Mouse (Mus musculus) C2C12 (cell line): Measurements from ENCODE around the gene Pard3.

Source experiments
- CEBPB ChIP-seq: IDR thresholded peaks from one replicate; pipeline ENCODE4 v1.6.1; 2011; ENCODE audit warnings: low read depth, mild to moderate bottlenecking, control low read depth, moderate library complexity
- CTCF ChIP-seq: IDR thresholded peaks from one replicate; pipeline ENCODE4 v1.5.1; 2011; ENCODE audit not compliant: control insufficient read depth, insufficient read depth, insufficient read length
- FOSL1 ChIP-seq: IDR thresholded peaks from one replicate; pipeline ENCODE4 v1.8.0; 2011; ENCODE audit warnings: mild to moderate bottlenecking, low read length; ENCODE audit not compliant: poor library complexity, insufficient read depth, severe bottlenecking
- MAX ChIP-seq: IDR thresholded peaks from one replicate; pipeline ENCODE4 v1.6.1; 2011; ENCODE audit warnings: mild to moderate bottlenecking, control low read depth
- MYOG ChIP-seq: IDR thresholded peaks from one replicate; pipeline ENCODE4 v1.6.1; 2011; ENCODE audit not compliant: control insufficient read depth, insufficient read length; ENCODE audit errors: extremely low read depth
- USF1 ChIP-seq: IDR thresholded peaks from one replicate; pipeline ENCODE4 v1.6.1; 2011; ENCODE audit warnings: low read depth, mild to moderate bottlenecking, control low read depth, moderate library complexity

DNA sequence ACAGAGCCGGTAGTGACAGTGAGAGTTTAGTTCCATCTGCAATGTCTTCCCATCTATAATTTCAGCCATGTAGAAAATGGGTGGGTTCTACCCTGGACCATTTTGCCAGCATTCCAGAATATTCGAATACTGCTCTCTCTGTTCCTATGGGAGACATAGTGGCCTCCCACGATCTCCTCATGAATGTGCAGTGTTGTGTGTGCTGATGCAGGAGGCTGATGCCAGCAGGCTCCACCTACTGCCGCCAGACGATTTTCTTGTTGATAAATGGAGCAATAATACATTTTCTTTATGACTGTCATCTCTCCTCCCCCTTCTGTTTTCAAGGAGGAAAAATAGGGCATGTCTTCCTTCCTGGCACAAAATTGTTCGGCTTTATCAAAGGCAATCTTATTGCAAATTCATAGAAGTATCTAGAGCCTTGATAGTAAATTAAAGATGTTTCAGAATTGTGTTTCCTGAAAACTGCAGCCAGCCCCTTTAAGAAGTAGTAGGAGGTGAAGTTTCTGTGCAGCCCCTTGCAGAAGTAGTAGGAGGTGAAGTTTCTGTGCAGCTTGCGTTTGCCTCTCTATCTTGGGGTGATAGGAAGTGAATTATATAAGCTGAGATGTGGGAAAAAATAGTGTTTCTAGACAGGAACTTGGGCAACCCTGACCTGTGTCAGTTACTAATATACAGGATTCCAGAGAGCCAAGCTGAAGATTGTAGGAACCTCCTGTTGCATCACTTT is 545.0 kb downstream of the Pard3 start:
- TF ChIP-seq CTCF (no peak), MAX (no peak), CEBPB (no peak), USF1 (no peak), MYOG (no peak), FOSL1 (no peak)
